Mouse (Mus musculus) liver, embryonic 16.5 days (tissue): ENCODE results near the gene Syt6. TPM values are rescaled to one million over a fixed set of nuclear protein-coding genes. Genes with fewer than 3 reads are reported as not detected.

Source experiments
- ATAC-seq: fragments of 200-750 bp; cut with Nextera tagmentation; 2 replicates; pipeline ENCODE4 v1.8.0; 2017; ENCODE audit warnings: low read depth, mild to moderate bottlenecking, moderate number of reproducible peaks, moderate library complexity
- H3K27ac ChIP-seq: fragments of 300-500 bp; sonication (generic); 2 replicates; pipeline ENCODE4 v1.5.1; 2014; ENCODE audit warnings: mild to moderate bottlenecking, low read length
- H3K27me3 ChIP-seq: fragments of 300-500 bp; sonication (generic); 2 replicates; pipeline ENCODE4 v1.6.1; 2014; ENCODE audit warnings: low read depth, low read length, mixed read lengths; ENCODE audit not compliant: control insufficient read depth, insufficient read depth
- H3K36me3 ChIP-seq: fragments of 300-500 bp; sonication (generic); 2 replicates; pipeline ENCODE4 v1.6.1; 2014; ENCODE audit warnings: mild to moderate bottlenecking; ENCODE audit not compliant: control insufficient read depth, insufficient read depth
- H3K4me1 ChIP-seq: fragments of 300-500 bp; sonication (generic); 2 replicates; pipeline ENCODE4 v1.6.1; 2014; ENCODE audit warnings: low read depth, low read length, mixed read lengths; ENCODE audit not compliant: control insufficient read depth
- H3K4me2 ChIP-seq: fragments of 300-500 bp; sonication (generic); 2 replicates; pipeline ENCODE4 v1.6.1; 2014; ENCODE audit warnings: low read depth, low read length, mixed read lengths
- H3K4me3 ChIP-seq: fragments of 300-500 bp; sonication (generic); 2 replicates; pipeline ENCODE4 v1.5.1; 2014; ENCODE audit warnings: low read depth, mild to moderate bottlenecking, low read length
- H3K9ac ChIP-seq: fragments of 300-500 bp; sonication (generic); 2 replicates; pipeline ENCODE4 v1.6.1; 2014; ENCODE audit warnings: low read depth, low read length
- H3K9me3 ChIP-seq: fragments of 300-500 bp; sonication (generic); replicated peaks from 2 replicates; pipeline ENCODE4 v1.6.1; 2016; ENCODE audit warnings: low read length; ENCODE audit not compliant: control insufficient read depth
- WGBS: fragments of 180-500 bp; shearing (Covaris S2); extraction: QIAGEN DNeasy Blood & Tissue Kit; methylation state at CpG from one replicate; pipeline ENCODE4 v1.1.7; 2014; ENCODE audit not compliant: insufficient replicate concordance; 5-methylcytosine and 5-hydroxymethylcytosine counted together
- polyA plus RNA-seq: library from polyadenylated mRNA; unstranded; fragments of >200 nt; fragmentation: Nextera tagmentation; extraction: Ambion mirVana; gene quantifications from 2 replicates; pipeline ENCODE4 v1.2.1, GENCODE M21; 2015

The Syt6 gene
- polyA plus RNA-seq, 1 experiment from 2014 or later = not detected

DNA sequence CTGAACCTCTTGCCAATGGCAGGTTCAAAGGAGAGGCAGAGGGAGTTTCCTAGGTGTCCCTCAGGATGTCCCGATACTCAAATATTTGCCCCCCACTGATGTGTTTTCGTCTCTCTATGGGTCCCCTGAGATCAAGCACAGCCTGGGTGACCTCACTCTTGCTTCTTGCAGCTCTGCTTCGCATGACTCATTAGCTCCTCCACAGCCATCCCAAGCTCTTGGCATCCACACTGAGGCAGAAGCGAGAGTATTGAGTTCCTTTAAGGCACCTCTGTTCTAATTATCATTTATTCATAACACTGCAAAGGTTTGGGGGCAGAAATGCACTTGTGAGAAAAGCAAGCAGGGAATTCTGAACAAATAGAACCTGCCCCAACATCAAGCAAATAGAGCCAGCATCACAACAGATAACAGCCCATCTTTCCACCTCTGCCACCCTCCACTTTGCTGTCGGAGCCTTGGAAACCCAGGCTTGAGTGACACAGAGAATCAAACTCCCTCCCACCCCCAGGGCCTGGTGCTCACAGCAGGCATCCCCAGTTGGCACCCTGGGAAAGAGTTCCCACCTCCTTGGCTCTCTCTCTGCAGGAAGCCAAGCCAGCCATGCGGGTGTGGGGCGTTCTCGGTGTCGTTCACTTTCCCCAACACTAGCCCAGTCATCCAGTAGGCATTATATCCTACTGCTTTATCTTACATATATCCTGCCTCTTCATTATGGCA lies 37.8 kb downstream of the Syt6 start:
- no peak overlapping the region for H3K27ac ChIP-seq
- H3K4me3 ChIP-seq = no peak overlapping the region
- no peaks in the 10 kb centered on the region for H3K36me3 ChIP-seq
- H3K4me2 ChIP-seq = no peak overlapping the region
- 56% methylated on average over 9 of the region's 9 CpGs for WGBS
- H3K27me3 ChIP-seq = no peaks in the 10 kb centered on the region
- no peak overlapping the region for H3K9ac ChIP-seq
- no peaks in the 10 kb centered on the region for H3K4me1 ChIP-seq
- ATAC-seq = no peak
- H3K9me3 ChIP-seq = no peaks in the 10 kb centered on the region

DNA sequence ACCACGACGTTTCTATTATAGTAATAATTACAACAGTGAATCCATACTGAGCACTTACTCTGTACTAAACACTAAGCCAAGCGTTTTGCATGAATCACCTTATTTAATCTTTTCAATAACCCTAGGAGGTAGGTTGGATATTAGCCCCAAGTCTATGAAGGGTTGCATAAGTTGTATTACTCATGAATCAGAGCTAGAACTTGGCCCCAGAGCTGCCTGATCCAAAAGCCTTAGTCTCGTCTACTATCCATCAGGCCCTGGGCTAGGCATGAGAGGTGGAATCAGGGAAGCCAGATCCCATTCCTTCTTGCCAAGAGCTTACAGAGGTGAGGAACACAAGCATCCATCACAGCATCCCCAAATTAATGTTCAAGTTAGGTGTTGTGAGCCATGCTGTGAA lies 40.6 kb downstream of the Syt6 start:
- Histone ChIP-seq H3K4me3 (no peak overlapping the region), H3K9ac (no peak overlapping the region), H3K4me1 (no peaks in the 10 kb centered on the region), H3K4me2 (no peak overlapping the region), H3K36me3 (no peaks in the 10 kb centered on the region), H3K9me3 (no peaks in the 10 kb centered on the region), H3K27ac (no peak overlapping the region), H3K27me3 (no peaks in the 10 kb centered on the region)
- 56% methylated on average over 4 of the region's 4 CpGs for WGBS
- no peak for ATAC-seq

DNA sequence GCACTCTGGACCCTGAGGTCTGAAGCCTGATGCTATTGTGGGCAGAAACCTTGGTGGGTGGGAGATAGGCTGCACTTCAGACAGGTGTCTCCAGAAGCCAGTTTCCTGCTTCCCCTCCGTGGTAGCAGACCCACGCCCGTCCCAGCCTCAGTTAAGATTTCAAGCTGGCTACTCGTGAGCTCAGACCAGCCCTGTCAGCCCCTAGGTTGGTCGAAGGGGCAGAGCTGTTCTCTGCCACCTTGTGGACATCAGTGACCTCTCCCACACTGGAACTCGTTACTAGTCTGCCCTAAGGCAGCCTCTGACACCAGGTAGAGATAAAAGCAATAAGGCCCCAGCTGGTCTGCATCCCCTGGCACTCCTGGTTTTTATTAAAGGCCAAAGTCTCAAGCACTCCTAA lies 42.0 kb downstream of the Syt6 start:
- Histone ChIP-seq H3K27me3 (no peaks in the 10 kb centered on the region), H3K4me1 (no peaks in the 10 kb centered on the region), H3K36me3 (no peaks in the 10 kb centered on the region), H3K4me3 (no peak overlapping the region), H3K27ac (no peak overlapping the region), H3K4me2 (no peak overlapping the region), H3K9me3 (no peaks in the 10 kb centered on the region), H3K9ac (no peak overlapping the region)
- ATAC-seq = no peak
- WGBS = 26% methylated on average over 6 of the region's 6 CpGs

DNA sequence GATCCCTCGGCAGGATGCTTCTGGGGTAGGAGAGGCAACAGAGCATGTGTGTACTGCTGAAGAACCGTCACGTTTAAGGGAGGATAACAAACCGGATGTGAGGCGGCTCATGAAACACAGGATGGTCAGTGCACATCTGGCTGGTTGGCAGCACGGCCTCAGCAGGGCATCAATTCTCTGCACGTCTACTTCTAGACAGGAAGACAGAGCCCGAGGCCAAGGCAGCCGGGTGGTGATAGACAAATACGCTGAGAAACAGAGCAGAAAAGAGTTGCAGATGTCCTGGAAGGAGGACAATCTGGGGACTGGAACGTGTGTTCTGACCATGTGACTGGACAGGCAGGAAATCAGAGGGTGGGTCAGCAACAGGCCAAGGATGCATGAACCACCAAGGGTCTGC lies 45.1 kb downstream of the Syt6 start:
- 60% methylated on average over 11 of the region's 11 CpGs for WGBS
- no peak for ATAC-seq
- Histone ChIP-seq H3K9ac (no peak overlapping the region), H3K27ac (no peak overlapping the region), H3K4me2 (no peak overlapping the region), H3K4me1 (no peaks in the 10 kb centered on the region), H3K4me3 (no peak overlapping the region), H3K36me3 (no peaks in the 10 kb centered on the region), H3K9me3 (no peaks in the 10 kb centered on the region), H3K27me3 (no peaks in the 10 kb centered on the region)

DNA sequence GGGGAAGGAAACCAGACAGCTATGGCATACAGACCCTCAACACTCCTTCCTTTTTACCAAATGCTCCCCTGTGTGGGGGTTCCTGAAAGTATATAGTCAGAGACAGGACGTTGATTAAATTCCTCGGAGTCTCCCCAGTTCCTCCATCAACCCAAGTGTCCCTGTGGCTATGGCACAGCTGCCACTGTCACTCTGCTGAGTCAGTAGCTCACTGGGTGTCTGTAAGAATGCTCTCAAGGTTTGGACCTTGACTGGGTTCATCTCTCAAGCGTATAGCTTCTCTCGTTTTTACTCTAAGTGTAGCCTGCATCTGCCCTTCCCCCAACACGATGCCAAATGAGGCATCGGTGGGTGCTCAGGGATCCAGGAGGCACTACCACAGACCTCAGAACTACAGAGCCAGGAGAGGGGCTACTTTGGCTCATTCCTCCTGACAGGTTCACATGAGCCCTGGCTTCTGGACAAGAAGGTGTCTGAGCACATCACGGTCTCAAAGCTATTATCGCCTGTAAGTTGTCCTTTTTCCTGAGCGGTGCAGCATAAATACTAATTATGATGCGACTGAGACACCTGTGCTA lies 49.0 kb downstream of the Syt6 start:
- H3K9me3 ChIP-seq = no peaks in the 10 kb centered on the region
- no peaks in the 10 kb centered on the region for H3K36me3 ChIP-seq
- no peak for ATAC-seq
- no peaks in the 10 kb centered on the region for H3K4me1 ChIP-seq
- H3K4me3 ChIP-seq = no peak overlapping the region
- no peak overlapping the region for H3K9ac ChIP-seq
- H3K27ac ChIP-seq = no peak overlapping the region
- no peak overlapping the region for H3K4me2 ChIP-seq
- 69% methylated on average over 10 of the region's 10 CpGs for WGBS
- H3K27me3 ChIP-seq = no peaks in the 10 kb centered on the region

DNA sequence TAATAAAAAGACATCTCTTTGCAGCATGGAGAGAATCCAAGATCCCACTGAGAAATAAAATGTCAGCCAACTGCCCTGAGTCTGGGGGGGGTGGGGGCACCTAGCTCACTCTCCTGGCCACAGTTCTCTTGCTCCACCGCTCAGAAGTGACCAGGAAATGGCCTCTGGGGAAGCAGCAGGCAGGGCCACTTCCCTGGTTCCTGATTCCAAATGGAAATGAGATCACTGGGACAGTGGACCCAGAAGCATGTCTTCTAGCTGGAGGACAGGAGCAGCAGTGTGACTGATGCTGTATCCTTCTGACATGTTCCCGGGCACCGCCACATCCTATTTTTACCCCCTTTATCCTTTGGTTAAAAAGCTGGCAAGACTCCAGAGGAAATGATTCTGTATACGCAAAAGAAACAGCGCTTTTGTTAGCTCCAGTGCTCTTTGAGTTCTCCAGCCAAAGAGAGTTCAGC lies 49.6 kb downstream of the Syt6 start:
- WGBS = 55% methylated on average over 5 of the region's 5 CpGs
- Histone ChIP-seq H3K9me3 (no peaks in the 10 kb centered on the region), H3K4me1 (no peaks in the 10 kb centered on the region), H3K27me3 (no peaks in the 10 kb centered on the region), H3K4me2 (no peak overlapping the region), H3K9ac (no peak overlapping the region), H3K36me3 (no peaks in the 10 kb centered on the region), H3K4me3 (no peak overlapping the region), H3K27ac (no peak overlapping the region)
- ATAC-seq = no peak

DNA sequence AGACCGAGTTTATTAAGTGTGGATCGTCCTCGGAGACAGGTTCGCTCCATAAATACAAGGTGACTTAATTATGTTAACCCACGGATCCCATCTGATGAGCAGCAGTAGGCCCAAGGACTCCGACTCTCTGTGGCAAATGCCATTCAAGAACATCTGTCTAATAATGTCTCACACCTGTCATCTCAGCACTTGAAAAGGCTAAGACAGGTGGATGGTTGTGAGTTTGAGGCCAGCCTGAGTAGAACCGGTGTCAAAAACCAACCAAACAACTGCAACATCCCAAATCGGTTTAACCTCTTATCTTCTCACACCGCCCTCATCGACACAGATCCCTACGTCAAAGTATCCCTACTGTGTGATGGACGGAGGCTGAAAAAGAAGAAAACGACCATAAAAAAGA lies 50.1 kb downstream of the Syt6 start:
- H3K9ac ChIP-seq = no peak overlapping the region
- H3K36me3 ChIP-seq = no peaks in the 10 kb centered on the region
- no peaks in the 10 kb centered on the region for H3K9me3 ChIP-seq
- H3K4me2 ChIP-seq = no peak overlapping the region
- no peak for ATAC-seq
- H3K4me1 ChIP-seq = no peaks in the 10 kb centered on the region
- WGBS = 77% methylated on average over 13 of the region's 13 CpGs
- no peaks in the 10 kb centered on the region for H3K27me3 ChIP-seq
- H3K27ac ChIP-seq = no peak overlapping the region
- no peak overlapping the region for H3K4me3 ChIP-seq

DNA sequence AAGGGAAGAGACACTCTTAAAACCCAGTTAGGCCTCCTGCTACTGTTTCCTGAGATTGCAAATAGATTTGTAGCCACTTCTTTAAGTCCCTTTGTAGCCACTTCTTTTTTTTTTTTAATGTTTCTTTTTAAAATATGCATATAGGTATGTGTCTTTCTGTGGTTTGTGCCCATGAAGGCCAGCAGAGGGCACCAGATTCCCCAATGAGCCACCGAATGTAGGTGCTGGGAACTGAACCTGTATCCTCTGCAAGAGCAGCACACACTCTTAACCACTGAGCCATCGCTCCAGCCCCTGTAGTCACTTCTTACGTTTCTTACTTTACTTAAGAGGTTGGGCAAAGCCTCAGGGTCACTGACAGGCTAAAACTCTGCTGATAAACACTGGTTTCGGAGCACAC lies 51.5 kb downstream of the Syt6 start:
- Histone ChIP-seq H3K9me3 (no peaks in the 10 kb centered on the region), H3K4me1 (no peaks in the 10 kb centered on the region), H3K4me3 (no peak overlapping the region), H3K9ac (no peak overlapping the region), H3K27me3 (no peaks in the 10 kb centered on the region), H3K36me3 (no peaks in the 10 kb centered on the region), H3K27ac (no peak overlapping the region), H3K4me2 (no peak overlapping the region)
- no peak for ATAC-seq
- 76% methylated on average over 4 of the region's 4 CpGs for WGBS

DNA sequence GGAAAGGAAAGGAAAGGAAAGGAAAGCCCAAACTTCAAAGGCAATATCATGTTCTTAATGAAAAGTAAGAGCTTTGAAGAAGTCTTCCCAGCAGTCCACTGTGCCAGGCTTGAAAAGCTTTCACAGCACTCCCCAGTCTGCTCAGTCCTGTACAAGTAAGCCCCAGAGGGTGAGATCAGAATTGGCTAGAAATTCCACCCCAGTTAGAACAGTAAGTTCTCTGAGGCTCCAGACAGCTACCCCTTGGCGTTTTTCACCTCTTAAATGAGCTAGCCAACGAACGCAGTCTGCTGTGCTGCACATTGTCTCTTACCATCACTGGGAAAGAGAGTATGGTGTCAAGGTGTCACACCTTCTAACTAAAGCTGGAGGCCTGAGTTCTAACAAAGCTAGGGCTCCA lies 52.6 kb downstream of the Syt6 start:
- 65% methylated on average over 3 of the region's 3 CpGs for WGBS
- no peaks in the 10 kb centered on the region for H3K9me3 ChIP-seq
- H3K4me3 ChIP-seq = no peak overlapping the region
- no peak overlapping the region for H3K9ac ChIP-seq
- no peak overlapping the region for H3K27ac ChIP-seq
- no peaks in the 10 kb centered on the region for H3K27me3 ChIP-seq
- no peaks in the 10 kb centered on the region for H3K36me3 ChIP-seq
- no peaks in the 10 kb centered on the region for H3K4me1 ChIP-seq
- H3K4me2 ChIP-seq = no peak overlapping the region
- no peak for ATAC-seq
